Mouse (Mus musculus) thymus, adult 18-20 months (tissue): Measurements from ENCODE around the gene Vps16.

Experiments used
- DNase-seq, 2 experiments: peaks; one replicate each; pipeline ENCODE4 v3.0.0; 2022; ENCODE audit warnings: mixed read lengths in 2 of 2

The Vps16 gene

GRCm38 (mm10) chr2:130466438-130466837 lies 42.3 kb downstream of the Vps16 start:
- DNase-seq: no peak

DNA sequence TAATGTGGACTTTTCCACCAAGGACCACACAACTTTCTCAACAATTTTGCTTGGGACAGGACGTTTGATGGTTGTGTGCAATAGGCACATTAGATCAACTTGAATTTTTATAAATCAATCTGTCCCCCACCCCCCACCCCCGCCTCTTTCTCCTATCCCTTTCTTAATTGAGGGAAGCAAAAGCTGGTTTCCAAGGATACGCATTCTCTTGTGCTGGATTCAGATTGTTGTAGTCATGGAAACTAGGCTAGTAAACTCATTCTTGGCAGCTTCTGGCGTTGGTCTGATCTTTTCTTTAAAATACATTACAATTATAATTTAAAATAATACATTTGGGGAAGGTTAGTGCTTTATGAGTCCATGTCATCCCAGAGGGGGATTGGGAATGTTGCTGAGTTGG lies 45.2 kb downstream of the Vps16 start:
- DNase-seq: no peak

DNA sequence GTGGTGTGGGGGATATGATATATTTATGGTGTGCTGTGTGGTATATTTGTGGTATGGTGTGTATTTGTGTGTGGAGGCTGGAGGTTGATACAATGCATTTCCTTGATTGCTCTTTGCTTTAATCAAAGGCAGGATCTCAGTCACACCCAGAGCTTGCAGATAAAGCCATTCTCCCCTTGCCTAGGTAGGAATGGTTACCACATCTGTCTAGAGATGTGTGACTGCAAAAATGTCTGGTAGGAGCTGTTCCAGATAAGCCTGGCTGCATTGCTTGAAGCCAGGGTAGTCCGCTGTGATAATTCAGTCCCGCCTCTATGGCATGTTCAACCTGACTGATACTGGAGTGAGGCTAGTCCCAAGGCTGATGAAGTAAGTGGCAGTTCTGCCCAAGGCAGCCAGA lies 45.8 kb downstream of the Vps16 start:
- no peak for DNase-seq

- no peak for DNase-seq
Observed at GRCm38 (mm10) chr2:130472908-130473510, 48.9 kb downstream of the Vps16 start.

DNA sequence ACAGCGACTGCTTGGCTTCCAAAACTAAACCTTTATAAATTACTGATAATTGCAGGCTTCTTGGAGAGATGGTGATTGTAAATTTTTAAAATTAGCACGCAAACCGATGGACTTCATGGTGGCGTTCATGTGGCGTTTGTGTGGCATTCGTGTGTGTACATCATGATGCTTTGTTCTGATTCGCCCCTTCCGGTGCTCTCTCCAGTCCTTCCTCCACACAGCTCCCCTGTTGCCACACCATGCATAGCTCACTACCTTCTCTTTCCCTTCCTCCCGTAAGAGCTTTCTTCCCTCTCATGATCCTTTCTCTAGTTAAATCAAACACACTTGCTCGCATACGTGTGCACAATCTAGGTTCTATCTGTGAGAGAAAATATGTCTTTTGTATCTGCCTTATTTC lies 51.6 kb downstream of the Vps16 start:
- DNase-seq: no peak

- no peak for DNase-seq
Observed at GRCm38 (mm10) chr2:130476666-130477297, 52.6 kb downstream of the Vps16 start.

GRCm38 (mm10) chr2:130482177-130482576 lies 58.0 kb downstream of the Vps16 start:
- no peak for DNase-seq

DNA sequence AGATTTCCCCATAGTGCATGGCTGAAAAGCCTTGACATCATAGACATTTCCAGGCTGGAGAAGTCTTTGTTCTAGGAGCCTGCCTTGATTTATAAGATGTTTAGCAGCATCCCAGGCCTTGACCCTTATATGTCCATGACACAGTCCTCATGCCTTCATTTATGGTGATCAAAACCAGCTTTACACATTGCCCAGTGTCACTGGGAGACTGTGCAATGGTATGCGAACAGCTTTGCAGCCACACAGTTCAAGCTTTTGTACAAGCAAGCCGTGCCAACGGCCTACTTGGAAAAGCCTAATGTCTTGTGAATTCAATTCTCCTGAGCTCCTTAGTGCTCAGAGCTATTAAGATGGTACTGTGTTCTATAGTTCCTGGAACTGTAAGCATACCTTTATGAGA lies 58.6 kb downstream of the Vps16 start:
- no peak for DNase-seq

GRCm38 (mm10) chr2:130484206-130484605 lies 60.1 kb downstream of the Vps16 start:
- no peak for DNase-seq

DNA sequence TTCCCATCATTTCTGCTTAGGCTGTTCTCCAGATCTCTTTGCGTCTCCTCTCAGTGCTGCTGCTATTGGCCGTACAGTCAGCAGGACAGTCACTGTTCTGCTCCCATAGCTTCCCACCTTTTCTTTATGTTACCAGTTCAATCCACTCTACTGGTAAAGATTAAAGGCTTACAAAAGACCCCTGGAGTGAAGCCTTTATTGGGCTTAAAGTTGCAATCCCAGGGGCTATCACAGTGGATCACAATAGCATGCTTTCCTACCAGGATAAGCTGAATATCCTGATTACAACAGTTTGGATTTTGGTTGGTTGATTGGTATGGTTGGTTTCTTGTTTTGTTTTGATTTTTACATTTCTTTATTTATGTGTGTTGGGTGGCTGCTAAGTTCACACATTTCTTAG lies 63.9 kb downstream of the Vps16 start:
- DNase-seq: no peak

DNA sequence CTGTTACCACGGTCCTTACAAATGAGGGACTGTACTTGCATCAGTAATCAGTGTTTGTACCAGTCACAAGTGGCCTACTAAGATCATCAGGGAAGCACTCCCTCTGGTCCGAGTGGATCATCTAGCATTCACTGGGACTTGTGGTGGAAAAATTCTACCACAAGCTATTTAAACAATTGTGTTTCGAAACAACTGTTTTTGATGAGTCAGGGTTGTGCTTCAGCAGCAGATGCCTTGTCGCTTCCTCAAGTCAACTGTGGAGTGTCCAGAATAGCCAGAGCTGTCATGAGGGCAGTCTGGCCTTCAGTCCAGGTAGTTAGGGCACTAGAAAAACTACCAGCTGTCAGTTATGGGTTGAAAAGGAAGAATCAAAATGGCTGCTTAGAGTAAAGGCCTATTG lies 64.5 kb downstream of the Vps16 start:
- DNase-seq: no peak

- DNase-seq: no peak
Observed at GRCm38 (mm10) chr2:130491162-130491561, 67.0 kb downstream of the Vps16 start.

DNA sequence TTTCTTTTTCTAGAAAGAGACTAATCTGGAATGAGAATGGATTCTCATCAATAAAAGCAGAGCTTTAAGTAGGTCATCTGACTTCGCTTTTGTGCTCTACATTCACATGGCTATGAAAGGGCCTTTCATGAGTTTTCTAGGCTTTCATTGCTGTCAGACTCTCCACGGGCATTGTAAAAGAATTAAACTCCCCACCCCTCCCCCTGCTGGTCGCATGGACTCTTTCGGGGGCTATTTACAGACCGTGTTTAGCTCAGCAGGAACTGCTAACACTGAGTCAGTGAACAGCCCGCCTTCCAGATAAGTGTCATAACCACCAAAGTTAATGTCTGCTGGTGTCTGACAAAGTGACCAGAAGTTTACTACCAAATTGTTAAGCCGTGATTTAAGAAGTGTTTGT lies 67.4 kb downstream of the Vps16 start:
- no peak for DNase-seq
